Mouse (Mus musculus) small intestine, adult 2 months (tissue): ENCODE results near the gene Ildr1. TPM values are rescaled to one million over a fixed set of nuclear protein-coding genes. Genes with fewer than 3 reads are reported as not detected.

Experiments
- H3K27ac ChIP-seq: fragments of 200-500 bp; 2 replicates; pipeline ENCODE4 v1.5.1; 2012; ENCODE audit warnings: low read depth, low read length, control low read depth, inconsistent platforms; ENCODE audit not compliant: insufficient read depth
- H3K27me3 ChIP-seq: fragments of 200-500 bp; 2 replicates; pipeline ENCODE4 v1.6.1; 2012; ENCODE audit warnings: mild to moderate bottlenecking, moderate library complexity, low read length, inconsistent platforms; ENCODE audit not compliant: control insufficient read depth, insufficient read depth
- H3K36me3 ChIP-seq: fragments of 200-500 bp; 2 replicates; pipeline ENCODE4 v1.6.1; 2012; ENCODE audit warnings: mild to moderate bottlenecking, low read length, control low read depth, inconsistent platforms; ENCODE audit not compliant: control insufficient read depth, insufficient read depth
- H3K4me1 ChIP-seq: fragments of 200-500 bp; 2 replicates; pipeline ENCODE4 v1.6.1; 2012; ENCODE audit warnings: low read length, inconsistent platforms, mixed read lengths; ENCODE audit not compliant: control insufficient read depth, insufficient read depth, insufficient read length
- H3K4me3 ChIP-seq: fragments of 200-500 bp; 2 replicates; pipeline ENCODE4 v1.5.1; 2012; ENCODE audit warnings: low read depth, mild to moderate bottlenecking, control low read depth, inconsistent platforms, low read length, moderate library complexity
- CTCF ChIP-seq: fragments of 200-500 bp; IDR thresholded peaks from 2 replicates; pipeline ENCODE4 v1.5.1; 2012; ENCODE audit warnings: low read depth, mild to moderate bottlenecking, control low read depth, inconsistent platforms, low read length, moderate library complexity, mixed read lengths; ENCODE audit not compliant: insufficient replicate concordance, insufficient read length; ENCODE audit errors: extremely low read depth
- POLR2A ChIP-seq: fragments of 200-500 bp; IDR thresholded peaks from 2 replicates; pipeline ENCODE4 v1.6.1; 2012; ENCODE audit warnings: low read depth, mild to moderate bottlenecking, control low read depth, inconsistent platforms, low read length, moderate library complexity
- WGBS: fragments of 180-500 bp; shearing (Covaris S2); methylation state at CpG from one replicate; pipeline ENCODE4 v1.1.7; 2018; 5-methylcytosine and 5-hydroxymethylcytosine counted together
- polyA plus RNA-seq: library from polyadenylated mRNA; depleted of rRNA; stranded (reverse); fragments of >200 nt; gene quantifications from 2 replicates; pipeline ENCODE4 v1.2.3, GENCODE M21; 2012

The Ildr1 gene
- polyA plus RNA-seq, 1 experiment = 3.3 TPM

- no peaks in the 10 kb centered on the region for H3K27me3 ChIP-seq
- no peak overlapping the region for H3K4me3 ChIP-seq
- WGBS = 59% methylated on average over 4 of the region's 4 CpGs
- no peak overlapping the region for H3K27ac ChIP-seq
- no peaks in the 10 kb centered on the region for H3K4me1 ChIP-seq
- H3K36me3 ChIP-seq = no peaks in the 10 kb centered on the region
- no peak for TF ChIP-seq CTCF
Observed at GRCm38 (mm10) chr16:36722739-36723138, 29.0 kb downstream of the Ildr1 start.

GRCm38 (mm10) chr16:36723880-36724443 lies 30.2 kb downstream of the Ildr1 start:
- no peaks in the 10 kb centered on the region for H3K27me3 ChIP-seq
- no peak for TF ChIP-seq CTCF
- TF ChIP-seq POLR2A = no peak
- no peak overlapping the region for H3K4me3 ChIP-seq
- 39% methylated on average over 3 of the region's 3 CpGs for WGBS
- no peaks in the 10 kb centered on the region for H3K4me1 ChIP-seq
- no peak overlapping the region for H3K27ac ChIP-seq
- H3K36me3 ChIP-seq = no peaks in the 10 kb centered on the region

GRCm38 (mm10) chr16:36728959-36729358 lies 35.2 kb downstream of the Ildr1 start:
- Histone ChIP-seq H3K4me1 (no peaks in the 10 kb centered on the region), H3K27me3 (no peaks in the 10 kb centered on the region), H3K4me3 (no peak overlapping the region), H3K36me3 (no peaks in the 10 kb centered on the region), H3K27ac (no peak overlapping the region)
- WGBS = 69% methylated on average over 2 of the region's 2 CpGs
- TF ChIP-seq POLR2A (no peak), CTCF (no peak)

- Histone ChIP-seq H3K27me3 (no peaks in the 10 kb centered on the region), H3K4me1 (no peaks in the 10 kb centered on the region), H3K4me3 (no peak overlapping the region), H3K27ac (no peak overlapping the region), H3K36me3 (no peaks in the 10 kb centered on the region)
- no peak for TF ChIP-seq CTCF
- TF ChIP-seq POLR2A = no peak
Observed at GRCm38 (mm10) chr16:36732572-36732971, 38.8 kb downstream of the Ildr1 start.

- no peak for TF ChIP-seq CTCF
- no peak for TF ChIP-seq POLR2A
- WGBS = 20% methylated on average over 1 of the region's 1 CpGs
- Histone ChIP-seq H3K4me3 (no peak overlapping the region), H3K4me1 (no peaks in the 10 kb centered on the region), H3K27ac (no peak overlapping the region), H3K36me3 (no peaks in the 10 kb centered on the region), H3K27me3 (no peaks in the 10 kb centered on the region)
Observed at GRCm38 (mm10) chr16:36733827-36734226, 40.0 kb downstream of the Ildr1 start.

- Histone ChIP-seq H3K4me3 (no peak overlapping the region), H3K27ac (no peak overlapping the region), H3K27me3 (no peaks in the 10 kb centered on the region), H3K36me3 (no peaks in the 10 kb centered on the region), H3K4me1 (no peaks in the 10 kb centered on the region)
- no peak for TF ChIP-seq CTCF
- no peak for TF ChIP-seq POLR2A
- 34% methylated on average over 3 of the region's 3 CpGs for WGBS
Observed at GRCm38 (mm10) chr16:36735421-36735820, 41.6 kb downstream of the Ildr1 start.

GRCm38 (mm10) chr16:36739404-36739930 lies 45.7 kb downstream of the Ildr1 start:
- no peak overlapping the region for H3K4me3 ChIP-seq
- H3K36me3 ChIP-seq = no peaks in the 10 kb centered on the region
- TF ChIP-seq POLR2A (no peak), CTCF (no peak)
- H3K4me1 ChIP-seq = no peaks in the 10 kb centered on the region
- no peaks in the 10 kb centered on the region for H3K27me3 ChIP-seq
- WGBS = 19% methylated on average over 4 of the region's 4 CpGs
- no peak overlapping the region for H3K27ac ChIP-seq
